Mouse (Mus musculus): ENCODE results near the gene Syn2. TPM values are rescaled to one million over a fixed set of nuclear protein-coding genes. Genes with fewer than 3 reads are reported as not detected.

Syn2 gene
- polyA plus RNA-seq, 1 experiment from 2014 or later = 61.3 TPM

DNA sequence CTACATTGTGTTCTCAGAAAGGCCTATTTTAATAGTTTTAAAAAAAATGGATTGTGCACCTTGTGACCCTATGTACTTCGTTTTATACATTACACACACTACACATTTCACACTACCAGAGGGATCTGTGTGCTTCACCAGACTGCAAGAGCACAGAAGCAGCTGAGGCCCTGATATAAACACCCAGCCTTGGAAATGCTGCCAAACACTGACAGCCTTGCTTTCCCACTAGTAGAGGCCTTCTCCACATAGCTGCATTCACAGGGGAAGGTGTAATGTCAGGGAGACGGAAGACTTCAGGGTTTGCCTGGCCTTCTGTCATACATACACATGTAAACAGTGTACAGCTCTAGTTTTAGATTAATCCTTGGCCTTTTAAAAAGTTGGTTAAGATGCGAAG lies 120.5 kb downstream of the Syn2 start:
- Histone ChIP-seq H3K9me3 (no peaks in the 10 kb centered on the region), H3K4me1 (replicated peaks) (peaks cover 6% of the 10 kb centered on the region), H3K27ac (replicated peaks) (no peak overlapping the region), H3K9ac (no peak overlapping the region), H3K4me2 (no peak overlapping the region), H3K36me3 (peaks cover 7% of the 10 kb centered on the region; the same call in 1 of the 2 replicates), H3K27me3 (no peaks in the 10 kb centered on the region), H3K4me3 (no peak overlapping the region)
- 90% methylated on average over 3 of the region's 3 CpGs for WGBS
- ATAC-seq (ENCODE audit: low FRiP score, low read depth) = no peak

GRCm38 (mm10) chr6:115260507-115260906 lies 125.8 kb downstream of the Syn2 start:
- 92% methylated on average over 3 of the region's 3 CpGs for WGBS
- Histone ChIP-seq H3K27ac (replicated peaks) (no peak overlapping the region), H3K9me3 (no peaks in the 10 kb centered on the region), H3K4me2 (no peak overlapping the region), H3K4me3 (no peak overlapping the region), H3K4me1 (replicated peaks) (no peaks in the 10 kb centered on the region), H3K9ac (no peak overlapping the region), H3K36me3 (peaks cover 31% of the 10 kb centered on the region), H3K27me3 (no peaks in the 10 kb centered on the region)
- ATAC-seq (ENCODE audit: low FRiP score, low read depth) = no peak

GRCm38 (mm10) chr6:115266791-115267190 lies 132.1 kb downstream of the Syn2 start:
- Histone ChIP-seq H3K27ac (replicated peaks) (no peak overlapping the region), H3K9me3 (no peaks in the 10 kb centered on the region), H3K36me3 (peaks cover 36% of the 10 kb centered on the region), H3K27me3 (no peaks in the 10 kb centered on the region), H3K4me3 (no peak overlapping the region), H3K4me2 (no peak overlapping the region), H3K9ac (no peak overlapping the region), H3K4me1 (replicated peaks) (no peaks in the 10 kb centered on the region; the same call in 1 of the 2 replicates)
- ATAC-seq (ENCODE audit: low FRiP score, low read depth) = no peak
- WGBS = 86% methylated on average over 5 of the region's 5 CpGs

GRCm38 (mm10) chr6:115267916-115268315 lies 133.2 kb downstream of the Syn2 start:
- WGBS = 52% methylated on average over 2 of the region's 2 CpGs
- peak; percentile 91 for ATAC-seq (ENCODE audit: low FRiP score, low read depth)
- no peaks in the 10 kb centered on the region for H3K9me3 ChIP-seq
- no peak overlapping the region for H3K4me3 ChIP-seq
- no peaks in the 10 kb centered on the region for H3K27me3 ChIP-seq
- H3K27ac ChIP-seq (replicated peaks) = no peak overlapping the region
- H3K4me2 ChIP-seq = no peak overlapping the region
- H3K9ac ChIP-seq = no peak overlapping the region
- no peaks in the 10 kb centered on the region; the same call in 1 of the 2 replicates for H3K4me1 ChIP-seq (replicated peaks)
- peaks cover 30% of the 10 kb centered on the region for H3K36me3 ChIP-seq

GRCm38 (mm10) chr6:115268551-115269385 lies 134.1 kb downstream of the Syn2 start:
- Histone ChIP-seq H3K27me3 (no peaks in the 10 kb centered on the region), H3K4me2 (no peak overlapping the region), H3K9ac (no peak overlapping the region), H3K4me3 (no peak overlapping the region), H3K9me3 (no peaks in the 10 kb centered on the region), H3K4me1 (replicated peaks) (no peaks in the 10 kb centered on the region; the same call in 1 of the 2 replicates), H3K27ac (replicated peaks) (no peak overlapping the region), H3K36me3 (peaks cover 21% of the 10 kb centered on the region)
- 87% methylated on average over 10 of the region's 10 CpGs for WGBS
- ATAC-seq (ENCODE audit: low FRiP score, low read depth) = no peak

DNA sequence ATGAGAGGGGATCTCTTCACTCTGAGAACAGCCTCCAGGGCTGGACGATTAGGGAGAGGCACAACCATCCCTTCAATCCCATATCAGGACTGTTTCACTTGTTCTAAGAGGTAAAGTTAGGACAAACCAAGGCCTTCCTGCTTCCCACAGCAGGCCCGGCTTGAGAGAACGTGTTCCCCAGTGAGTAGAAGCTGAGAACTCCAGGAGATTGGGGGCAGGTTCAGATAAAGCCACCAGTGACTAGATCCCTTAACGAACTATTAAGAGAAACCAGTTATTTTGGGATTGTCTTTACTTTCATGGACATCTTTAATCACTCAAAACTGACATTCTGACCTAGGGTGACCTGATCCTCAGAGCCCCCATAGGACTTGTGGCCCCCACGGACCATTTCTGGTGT lies 134.9 kb downstream of the Syn2 start:
- no peak overlapping the region for H3K9ac ChIP-seq
- no peak for ATAC-seq (ENCODE audit: low FRiP score, low read depth)
- 78% methylated on average over 5 of the region's 5 CpGs for WGBS

GRCm38 (mm10) chr6:115270085-115270484 lies 135.4 kb downstream of the Syn2 start:
- ATAC-seq (ENCODE audit: low FRiP score, low read depth) = no peak

More for the DNA sequence above, 134.9 kb downstream of the Syn2 start:
- no peak overlapping the region for H3K27ac ChIP-seq (replicated peaks)
- H3K4me1 ChIP-seq (replicated peaks) = no peaks in the 10 kb centered on the region; the same call in 1 of the 2 replicates
- no peaks in the 10 kb centered on the region for H3K27me3 ChIP-seq
- H3K36me3 ChIP-seq = peaks cover 20% of the 10 kb centered on the region
- H3K9me3 ChIP-seq = no peaks in the 10 kb centered on the region
- H3K4me3 ChIP-seq = no peak overlapping the region
- no peak overlapping the region for H3K4me2 ChIP-seq

GRCm38 (mm10) chr6:115271326-115271725 lies 136.6 kb downstream of the Syn2 start:
- Histone ChIP-seq H3K36me3 (0 out of 2 replicates have a peak, but pooled peaks cover 8% of the 10 kb centered on the region), H3K4me3 (no peak overlapping the region), H3K27ac (replicated peaks) (no peak overlapping the region), H3K9me3 (no peaks in the 10 kb centered on the region), H3K27me3 (no peaks in the 10 kb centered on the region), H3K4me2 (no peak overlapping the region), H3K4me1 (replicated peaks) (no peaks in the 10 kb centered on the region; the same call in 1 of the 2 replicates), H3K9ac (no peak overlapping the region)
- ATAC-seq (ENCODE audit: low FRiP score, low read depth) = no peak
- 69% methylated on average over 3 of the region's 3 CpGs for WGBS

More at GRCm38 (mm10) chr6:115270085-115270484, 135.4 kb downstream of the Syn2 start:
- H3K4me3 ChIP-seq = no peak overlapping the region
- no peak overlapping the region for H3K9ac ChIP-seq
- no peaks in the 10 kb centered on the region for H3K9me3 ChIP-seq
- 71% methylated on average over 2 of the region's 2 CpGs for WGBS
- H3K27me3 ChIP-seq = no peaks in the 10 kb centered on the region
- no peak overlapping the region for H3K27ac ChIP-seq (replicated peaks)
- no peaks in the 10 kb centered on the region; the same call in 1 of the 2 replicates for H3K4me1 ChIP-seq (replicated peaks)
- no peak overlapping the region for H3K4me2 ChIP-seq
- peaks cover 15% of the 10 kb centered on the region; the same call in 1 of the 2 replicates for H3K36me3 ChIP-seq

DNA sequence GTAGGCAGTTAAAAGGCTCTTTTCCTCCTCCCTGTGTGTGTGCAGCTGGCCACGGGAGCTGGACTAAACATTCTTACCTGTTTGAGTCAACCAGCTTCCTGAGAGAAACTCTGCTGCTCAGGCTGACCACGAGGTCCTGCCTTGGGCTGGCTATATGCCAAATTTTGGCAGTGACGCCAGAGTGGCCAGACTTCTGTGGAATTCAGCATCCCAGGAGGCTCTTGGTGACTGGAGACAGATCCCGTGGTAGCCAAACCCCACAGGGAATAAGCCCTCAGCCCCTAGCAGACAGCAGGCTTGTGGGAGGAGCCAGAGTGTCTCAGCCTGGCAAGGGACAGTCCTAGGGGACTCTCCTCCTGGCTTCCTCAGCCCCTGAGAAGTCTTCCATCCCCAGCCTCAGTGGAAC lies 137.2 kb downstream of the Syn2 start:
- Histone ChIP-seq H3K9ac (no peak overlapping the region), H3K36me3 (0 out of 2 replicates have a peak, but pooled peaks cover 8% of the 10 kb centered on the region), H3K27ac (replicated peaks) (no peak overlapping the region), H3K4me3 (no peak overlapping the region), H3K4me2 (no peak overlapping the region), H3K27me3 (no peaks in the 10 kb centered on the region), H3K4me1 (replicated peaks) (no peaks in the 10 kb centered on the region; the same call in 1 of the 2 replicates), H3K9me3 (no peaks in the 10 kb centered on the region)
- 15% methylated on average over 4 of the region's 4 CpGs for WGBS
- ATAC-seq (ENCODE audit: low FRiP score, low read depth) = no peak

GRCm38 (mm10) chr6:115273346-115273745 lies 138.6 kb downstream of the Syn2 start:
- H3K4me2 ChIP-seq = no peak overlapping the region
- H3K9me3 ChIP-seq = no peaks in the 10 kb centered on the region
- WGBS = 81% methylated on average over 10 of the region's 10 CpGs
- no peaks in the 10 kb centered on the region for H3K27me3 ChIP-seq
- 0 out of 2 replicates have a peak, but pooled peaks cover 8% of the 10 kb centered on the region for H3K36me3 ChIP-seq
- H3K9ac ChIP-seq = no peak overlapping the region
- no peak overlapping the region for H3K27ac ChIP-seq (replicated peaks)
- H3K4me1 ChIP-seq (replicated peaks) = no peaks in the 10 kb centered on the region; the same call in 1 of the 2 replicates
- ATAC-seq (ENCODE audit: low FRiP score, low read depth) = no peak
- H3K4me3 ChIP-seq = no peak overlapping the region

DNA sequence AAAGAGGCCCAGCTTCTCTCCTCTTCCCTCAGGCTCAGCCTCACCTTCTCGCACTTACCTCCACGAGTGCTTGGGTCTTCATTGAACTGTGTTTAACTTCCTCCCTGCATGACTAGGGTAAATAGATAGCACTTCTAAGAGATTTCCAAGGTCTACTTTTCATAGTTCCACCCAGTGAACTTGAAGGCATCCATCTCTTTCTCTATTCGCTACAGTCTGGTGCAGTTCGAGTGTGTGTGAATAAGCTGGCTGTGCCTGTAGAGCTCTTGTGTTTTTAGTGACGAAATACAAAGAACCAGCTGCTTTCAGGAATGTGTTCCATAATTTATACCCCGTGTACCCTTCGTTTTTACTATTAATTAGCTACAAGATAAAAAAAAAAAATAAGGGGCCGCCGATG lies 140.0 kb downstream of the Syn2 start:
- Histone ChIP-seq H3K9me3 (no peaks in the 10 kb centered on the region), H3K27ac (replicated peaks) (no peak overlapping the region), H3K36me3 (0 out of 2 replicates have a peak, but pooled peaks cover 6% of the 10 kb centered on the region), H3K4me2 (no peak overlapping the region), H3K27me3 (no peaks in the 10 kb centered on the region), H3K4me1 (replicated peaks) (no peaks in the 10 kb centered on the region; the same call in 1 of the 2 replicates), H3K4me3 (no peak overlapping the region), H3K9ac (no peak overlapping the region)
- ATAC-seq (ENCODE audit: low FRiP score, low read depth) = no peak
- 74% methylated on average over 9 of the region's 9 CpGs for WGBS

DNA sequence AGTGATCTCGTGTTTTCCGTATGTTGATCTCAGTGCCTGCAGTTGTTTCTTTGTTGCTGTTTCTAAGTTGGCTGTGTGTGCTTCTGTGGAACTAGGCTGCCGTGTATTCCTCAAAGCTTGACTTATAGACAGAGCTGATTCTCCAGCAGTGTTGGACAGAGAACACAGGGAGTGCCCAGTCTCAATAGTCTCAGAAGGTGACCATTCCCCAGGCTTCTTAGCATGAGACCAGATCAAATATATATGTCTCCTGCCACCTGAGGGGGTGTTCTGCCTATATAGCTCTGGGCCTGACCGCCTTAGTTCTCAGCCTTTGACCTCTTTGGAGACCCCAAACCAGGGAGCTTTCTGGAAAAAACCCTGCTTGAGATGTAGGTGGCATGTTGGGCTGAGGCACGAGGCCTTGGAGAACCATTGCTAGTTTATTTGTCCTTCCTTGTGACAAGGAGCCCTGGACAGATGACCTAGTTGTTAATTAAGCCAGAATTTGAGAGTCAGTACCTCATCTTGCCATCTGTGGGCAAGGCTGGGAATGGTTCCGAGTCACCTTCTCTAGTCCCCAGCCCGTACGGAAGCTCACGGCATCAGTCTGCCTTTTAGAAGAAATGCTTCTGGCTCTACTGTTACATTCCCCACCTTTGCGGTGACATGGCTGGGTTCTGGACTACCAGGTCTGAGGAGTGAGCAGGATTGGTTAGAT lies 140.6 kb downstream of the Syn2 start:
- H3K36me3 ChIP-seq = 0 out of 2 replicates have a peak, but pooled peaks cover 6% of the 10 kb centered on the region
- H3K9me3 ChIP-seq = no peaks in the 10 kb centered on the region
- no peak overlapping the region for H3K27ac ChIP-seq (replicated peaks)
- H3K9ac ChIP-seq = no peak overlapping the region
- H3K4me1 ChIP-seq (replicated peaks) = no peaks in the 10 kb centered on the region; the same call in 1 of the 2 replicates
- 90% methylated on average over 10 of the region's 10 CpGs for WGBS
- H3K27me3 ChIP-seq = no peaks in the 10 kb centered on the region
- H3K4me3 ChIP-seq = no peak overlapping the region
- no peak for ATAC-seq (ENCODE audit: low FRiP score, low read depth)
- no peak overlapping the region for H3K4me2 ChIP-seq
